Mouse (Mus musculus): Measurements from ENCODE around the gene Gbgt1.

- TF ChIP-seq CTCF (IDR thresholded peaks at IDR 0.05; ENCODE audit: borderline replicate concordance, control insufficient read depth, extremely low read depth, insufficient read depth, low read length, poor library complexity) = no peak
- TF ChIP-seq POLR2A (IDR thresholded peaks at IDR 0.05; ENCODE audit: control insufficient read depth, extremely low read depth, insufficient read depth, low read length, poor library complexity) = no peak
Measured at GRCm38 (mm10) chr2:28533901-28534435, 37.3 kb downstream of the Gbgt1 start.

Data from thymus, adult 2 months (tissue).